Mouse (Mus musculus) forebrain, embryonic 15.5 days (tissue): ENCODE measurements at regions not wholly inside any gene's neighbourhood (a gene's known extent, or its start where the extent isn't known, plus 50 kb on each side); places are given as distances from the start of the nearest gene placed in this dataset.

ENCODE experiments used
- ATAC-seq: fragments of 200-750 bp; cut with Nextera tagmentation; replicated peaks from 2 replicates; pipeline ENCODE4 v1.8.0; 2017; ENCODE audit warnings: mild to moderate bottlenecking, moderate TSS enrichment, moderate library complexity
- H3K27ac ChIP-seq: fragments of 300-500 bp; sonication (generic); replicated peaks from 2 replicates; pipeline ENCODE4 v1.5.1; 2015; ENCODE audit warnings: mild to moderate bottlenecking, inconsistent platforms
- H3K27me3 ChIP-seq: fragments of 300-500 bp; sonication (generic); 2 replicates; pipeline ENCODE4 v1.6.1; 2015; ENCODE audit warnings: inconsistent platforms
- H3K36me3 ChIP-seq: fragments of 300-500 bp; sonication (generic); 2 replicates; pipeline ENCODE4 v1.6.1; 2015; ENCODE audit warnings: mild to moderate bottlenecking, inconsistent platforms
- H3K4me1 ChIP-seq: fragments of 300-500 bp; sonication (generic); 2 replicates; pipeline ENCODE4 v1.6.1; 2015; ENCODE audit warnings: inconsistent platforms
- H3K4me2 ChIP-seq: fragments of 300-500 bp; sonication (generic); replicated peaks from 2 replicates; pipeline ENCODE4 v1.6.1; 2015; ENCODE audit warnings: mild to moderate bottlenecking, inconsistent platforms
- H3K4me3 ChIP-seq: fragments of 300-500 bp; sonication (generic); 2 replicates; pipeline ENCODE4 v1.5.1; 2015; ENCODE audit warnings: mild to moderate bottlenecking, inconsistent platforms
- H3K9ac ChIP-seq: fragments of 300-500 bp; sonication (generic); replicated peaks from 2 replicates; pipeline ENCODE4 v1.6.1; 2015; ENCODE audit warnings: mild to moderate bottlenecking, inconsistent platforms
- H3K9me3 ChIP-seq: fragments of 300-500 bp; sonication (generic); 2 replicates; pipeline ENCODE4 v1.6.1; 2016; ENCODE audit warnings: inconsistent platforms
- WGBS: fragments of 180-500 bp; shearing (Covaris S2); methylation state at CpG from one replicate; pipeline ENCODE4 v1.1.7; 2015; ENCODE audit warnings: mixed read lengths; 5-methylcytosine and 5-hydroxymethylcytosine counted together

- Histone ChIP-seq H3K4me3 (no peak overlapping the region), H3K9me3 (no peaks in the 10 kb centered on the region), H3K27me3 (no peaks in the 10 kb centered on the region), H3K36me3 (no peaks in the 10 kb centered on the region), H3K9ac (no peak overlapping the region), H3K4me2 (no peak overlapping the region), H3K27ac (no peak overlapping the region), H3K4me1 (no peaks in the 10 kb centered on the region)
- ATAC-seq: no peak
- 65% methylated on average over 9 of the region's 9 CpGs for WGBS
These were observed 69.0 kb downstream of the Gm525 start for GRCm38 (mm10) chr11:89142527-89143154.
